Mouse (Mus musculus) lung, postnatal 0 days (tissue): ENCODE results near the gene Anapc11. TPM values are rescaled to one million over a fixed set of nuclear protein-coding genes. Genes with fewer than 3 reads are reported as not detected.

Experiments
- ATAC-seq: fragments of 200-750 bp; cut with Nextera tagmentation; 2 replicates; pipeline ENCODE4 v1.8.0; 2017; ENCODE audit warnings: moderate library complexity
- DNase-seq: peaks from one replicate; pipeline ENCODE4 v3.0.0-alpha.2; 2016; ENCODE audit warnings: low spot score
- H3K27ac ChIP-seq: fragments of 300-500 bp; sonication (generic); 2 replicates; pipeline ENCODE4 v1.5.1; 2014; ENCODE audit warnings: antibody characterized with exemption, mild to moderate bottlenecking, low read length, mixed read lengths
- H3K27me3 ChIP-seq: fragments of 300-500 bp; sonication (generic); replicated peaks from 2 replicates; pipeline ENCODE4 v1.6.1; 2014; ENCODE audit warnings: low read length, mixed read lengths; ENCODE audit not compliant: insufficient read depth
- H3K36me3 ChIP-seq: fragments of 300-500 bp; sonication (generic); 2 replicates; pipeline ENCODE4 v1.6.1; 2014; ENCODE audit warnings: low read length, mixed read lengths; ENCODE audit not compliant: insufficient read depth
- H3K4me1 ChIP-seq: fragments of 300-500 bp; sonication (generic); 2 replicates; pipeline ENCODE4 v1.6.1; 2014; ENCODE audit warnings: antibody characterized with exemption, low read depth, low read length, mixed read lengths; ENCODE audit not compliant: insufficient read depth
- H3K4me2 ChIP-seq: fragments of 300-500 bp; sonication (generic); replicated peaks from 2 replicates; pipeline ENCODE4 v1.6.1; 2014; ENCODE audit warnings: low read depth, mild to moderate bottlenecking, low read length, moderate library complexity, mixed read lengths
- H3K4me3 ChIP-seq: fragments of 300-500 bp; sonication (generic); 2 replicates; pipeline ENCODE4 v1.5.1; 2014; ENCODE audit warnings: low read depth, low read length
- H3K9ac ChIP-seq: fragments of 300-500 bp; sonication (generic); replicated peaks from 2 replicates; pipeline ENCODE4 v1.6.1; 2014; ENCODE audit warnings: low read depth, mild to moderate bottlenecking
- H3K9me3 ChIP-seq: fragments of 300-500 bp; sonication (generic); 2 replicates; pipeline ENCODE4 v1.6.1; 2016; ENCODE audit warnings: low read length, mixed read lengths
- CTCF ChIP-seq: IDR thresholded peaks from 2 replicates; pipeline ENCODE4 v1.5.1; 2016; ENCODE audit warnings: antibody characterized with exemption, mild to moderate bottlenecking
- EP300 ChIP-seq: IDR thresholded peaks from 2 replicates; pipeline ENCODE4 v1.6.1; 2016; ENCODE audit warnings: antibody characterized with exemption, mild to moderate bottlenecking, control low read depth
- WGBS: fragments of 180-500 bp; shearing (Covaris S2); extraction: QIAGEN DNeasy Blood & Tissue Kit; methylation state at CpG from one replicate; pipeline ENCODE4 v1.1.7; 2014; 5-methylcytosine and 5-hydroxymethylcytosine counted together
- polyA plus RNA-seq: library from polyadenylated mRNA; unstranded; fragments of >200 nt; fragmentation: Nextera tagmentation; extraction: Ambion mirVana; gene quantifications from 2 replicates; pipeline ENCODE4 v1.2.1, GENCODE M21; 2015

Gene Anapc11
- polyA plus RNA-seq, 1 experiment from 2014 or later, result 138 TPM

DNA sequence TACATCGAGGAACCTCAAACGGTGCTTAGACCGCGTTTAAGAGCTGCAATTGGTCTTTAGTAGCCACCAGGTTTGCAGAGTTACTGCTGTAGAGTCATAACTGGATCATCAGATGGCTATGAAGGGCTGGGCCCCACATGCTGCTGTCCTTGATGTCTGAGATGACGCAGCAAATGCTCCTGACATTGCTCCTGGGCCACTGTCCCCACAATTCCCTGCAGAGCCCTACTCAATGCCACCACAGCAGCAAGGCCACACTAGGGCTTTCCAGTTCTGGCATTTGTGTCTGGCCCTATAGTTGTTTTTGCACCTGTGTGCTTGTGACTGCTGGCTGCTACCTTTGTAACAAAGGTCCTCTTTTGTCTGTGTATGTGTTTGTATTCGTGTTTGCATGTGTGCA lies 24.6 kb downstream of the Anapc11 start:
- H3K4me2 ChIP-seq, result no peak overlapping the region
- TF ChIP-seq CTCF (no peak), EP300 (no peak)
- no peak for ATAC-seq
- no peaks in the 10 kb centered on the region for H3K27me3 ChIP-seq
- WGBS, result 89% methylated on average over 6 of the region's 6 CpGs
- H3K27ac ChIP-seq, result no peak overlapping the region
- 0 out of 2 replicates have a peak, but pooled peaks cover 4% of the 10 kb centered on the region for H3K4me1 ChIP-seq
- no peaks in the 10 kb centered on the region for H3K9me3 ChIP-seq
- no peak for DNase-seq
- peaks cover 23% of the 10 kb centered on the region for H3K36me3 ChIP-seq
- H3K4me3 ChIP-seq, result no peak overlapping the region
- no peak overlapping the region for H3K9ac ChIP-seq

DNA sequence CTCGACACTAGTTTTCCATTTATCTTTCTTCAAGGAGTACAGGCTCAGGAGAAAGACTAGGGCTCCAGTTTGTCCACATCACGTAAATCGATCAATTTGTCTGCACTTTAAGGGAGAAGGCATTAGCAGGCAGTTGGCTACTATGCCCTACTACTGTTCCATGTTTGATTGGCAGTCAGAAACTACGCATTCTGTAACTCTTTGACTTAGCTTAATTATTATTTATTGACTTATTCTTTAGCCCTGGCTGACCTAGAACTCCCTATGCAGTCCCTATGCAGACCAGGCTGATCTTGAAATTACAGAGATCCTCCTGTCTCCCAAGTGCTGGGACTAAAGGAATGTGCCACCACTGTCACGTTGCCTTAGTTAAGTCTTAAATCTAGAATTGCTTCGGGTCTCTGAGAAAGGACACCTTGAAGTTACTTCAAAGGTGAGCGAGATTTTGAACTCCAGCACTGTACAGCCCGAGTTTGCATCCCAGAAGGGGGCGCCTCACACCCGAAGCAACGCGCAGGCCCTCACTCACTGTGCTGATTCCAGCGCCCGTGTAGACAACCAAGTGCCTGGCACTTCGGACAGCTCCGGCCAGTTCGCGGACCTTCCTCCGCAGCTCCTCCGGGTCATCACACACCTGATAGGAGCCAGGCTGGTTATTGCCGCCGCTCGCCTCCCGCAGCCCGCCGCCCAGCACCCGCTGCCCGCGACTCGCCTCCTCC lies 25.9 kb downstream of the Anapc11 start:
- peak overlapping the region; percentile 78 for H3K9ac ChIP-seq
- H3K36me3 ChIP-seq, result peaks cover 18% of the 10 kb centered on the region
- WGBS, result 10% methylated on average over 29 of the region's 30 CpGs
- ATAC-seq (peak; percentile 81), DNase-seq (peak; percentile 71)
- H3K27me3 ChIP-seq, result no peaks in the 10 kb centered on the region
- H3K4me3 ChIP-seq, result peak overlapping the region; percentile 93
- TF ChIP-seq EP300 (no peak), CTCF (peak; percentile 71)
- peak overlapping the region; percentile 84 for H3K27ac ChIP-seq
- H3K4me1 ChIP-seq, result 0 out of 2 replicates have a peak, but pooled peaks cover 4% of the 10 kb centered on the region
- peak overlapping the region; percentile 98 for H3K4me2 ChIP-seq
- no peaks in the 10 kb centered on the region for H3K9me3 ChIP-seq

DNA sequence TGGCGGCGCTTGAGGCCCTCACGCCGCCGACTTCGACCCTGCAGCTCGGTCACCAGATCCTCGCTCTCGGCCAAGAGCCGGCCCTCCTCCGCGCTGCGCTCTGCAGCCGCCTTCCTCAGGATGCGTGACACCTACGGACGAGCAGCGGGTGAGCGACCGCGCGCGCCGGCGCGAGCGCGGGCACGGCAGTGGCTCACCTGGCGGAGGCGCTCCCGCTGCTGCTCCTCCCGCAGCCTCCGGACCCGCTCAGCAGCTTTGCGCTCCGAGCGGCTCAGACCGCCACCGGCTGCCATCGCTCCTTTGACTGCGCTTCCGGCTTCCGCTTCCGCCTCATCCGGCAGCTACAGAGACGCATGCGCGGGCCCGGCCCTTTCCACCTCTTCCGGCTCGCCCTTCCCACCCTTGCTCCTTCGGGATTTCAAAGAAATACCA lies 26.5 kb downstream of the Anapc11 start:
- peak overlapping the region; percentile 84 for H3K27ac ChIP-seq
- WGBS, result 0% methylated on average over 53 of the region's 53 CpGs
- ATAC-seq (peak; percentile 87), DNase-seq (peak; percentile 96)
- TF ChIP-seq CTCF (no peak), EP300 (no peak)
- no peaks in the 10 kb centered on the region for H3K27me3 ChIP-seq
- peaks cover 5% of the 10 kb centered on the region; the same call in 1 of the 2 replicates for H3K4me1 ChIP-seq
- peaks cover 18% of the 10 kb centered on the region for H3K36me3 ChIP-seq
- peak overlapping the region; percentile 98 for H3K4me2 ChIP-seq
- H3K4me3 ChIP-seq, result peak overlapping the region; percentile 93
- no peaks in the 10 kb centered on the region for H3K9me3 ChIP-seq
- peak overlapping the region; percentile 78 for H3K9ac ChIP-seq

DNA sequence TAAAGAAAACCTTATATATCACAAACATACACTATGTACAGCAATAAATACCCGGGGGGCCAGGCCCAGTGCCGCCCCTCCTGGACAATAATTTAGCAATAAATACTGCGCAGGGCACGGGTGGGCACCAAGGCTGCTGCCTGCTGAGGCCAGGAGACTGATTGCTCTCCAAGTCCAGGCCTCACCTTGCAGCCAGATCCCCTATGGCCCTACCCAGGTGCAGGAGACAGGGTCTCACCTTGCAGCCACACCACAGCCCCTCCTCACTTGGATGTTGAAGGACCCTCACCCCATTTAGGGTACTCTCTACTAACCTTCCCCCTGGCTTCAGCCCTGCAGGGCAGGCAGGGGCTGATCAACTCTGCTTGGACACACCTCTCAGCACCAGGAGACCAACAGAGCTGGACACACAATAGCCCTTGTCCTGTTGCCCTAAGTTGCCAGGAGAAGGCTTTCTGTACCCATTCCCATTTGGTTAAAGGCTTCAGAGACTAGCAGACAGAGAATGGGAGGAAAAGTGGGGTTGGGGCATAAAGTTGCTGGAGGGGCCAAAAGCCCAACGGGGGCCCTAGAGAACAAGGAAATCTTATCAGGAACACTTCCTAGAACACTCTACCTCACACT lies 27.0 kb downstream of the Anapc11 start, which contains the start of gene Sirt7:
Sirt7 (minus strand) TSS at position 89 of the 624 bp plus-strand sequence.
- Histone ChIP-seq H3K9ac (peak within 1 kb of the TSS; percentile 78), H3K27ac (peak within 1 kb of the TSS; percentile 84), H3K36me3 (peaks cover 16% of the 10 kb centered on the region), H3K4me2 (peak within 1 kb of the TSS; percentile 98), H3K4me3 (peak within 1 kb of the TSS; percentile 93), H3K9me3 (no peaks in the 10 kb centered on the region), H3K4me1 (peaks cover 10% of the 10 kb centered on the region), H3K27me3 (no peaks in the 10 kb centered on the region)
- WGBS, result 14% methylated on average over 5 of the region's 5 CpGs
- DNase-seq, result no peak
- TF ChIP-seq CTCF, result no peak
- ATAC-seq, result peak; percentile 9; the same call in 1 of the 2 replicates

DNA sequence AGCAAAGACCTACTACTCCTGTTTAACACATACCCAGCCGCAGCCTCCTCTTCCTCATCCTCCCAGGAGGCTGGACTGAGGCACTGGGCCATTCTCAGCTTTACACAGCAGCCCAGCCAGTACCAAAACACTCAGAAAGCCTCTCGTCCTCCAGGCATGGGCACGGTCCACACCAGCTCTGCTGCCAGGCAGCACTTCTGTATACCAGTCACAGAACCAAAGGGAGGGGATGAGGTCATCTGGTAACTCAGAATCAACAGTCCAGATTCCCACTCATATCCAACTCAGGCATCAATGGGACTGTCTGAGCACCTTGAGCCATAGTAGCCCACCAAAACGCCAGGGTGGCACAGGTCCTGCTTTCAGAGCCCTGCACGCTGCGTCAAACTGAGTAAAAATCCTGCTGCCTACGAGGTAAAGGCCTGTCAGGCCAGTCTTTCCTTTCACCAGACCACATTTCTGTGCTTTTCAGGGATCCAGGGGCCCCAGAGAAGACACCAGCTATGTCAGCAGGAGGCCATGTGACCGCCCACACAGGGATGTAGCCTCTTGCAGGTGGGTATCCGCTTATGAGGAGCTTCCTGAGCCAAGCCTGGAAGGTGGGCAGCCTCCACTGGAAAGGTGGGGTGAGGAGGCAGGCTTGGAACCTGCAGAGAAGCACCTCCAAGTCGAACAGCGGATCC lies 28.7 kb downstream of the Anapc11 start:
- WGBS, result 83% methylated on average over 11 of the region's 11 CpGs
- Histone ChIP-seq H3K27ac (no peak overlapping the region), H3K9me3 (no peaks in the 10 kb centered on the region), H3K27me3 (no peaks in the 10 kb centered on the region), H3K36me3 (peaks cover 8% of the 10 kb centered on the region), H3K4me2 (no peak overlapping the region), H3K4me3 (no peak overlapping the region), H3K9ac (no peak overlapping the region), H3K4me1 (peaks cover 18% of the 10 kb centered on the region)
- DNase-seq (no peak), ATAC-seq (no peak)
- no peak for TF ChIP-seq CTCF
- no peak for TF ChIP-seq EP300
